Mouse (Mus musculus): ENCODE results near the gene Pin4. TPM values are rescaled to one million over a fixed set of nuclear protein-coding genes. Genes with fewer than 3 reads are reported as not detected.

Pin4 gene
- polyA plus RNA-seq, 1 experiment from 2014 or later, result 60.2 TPM

- 0 out of 2 replicates have a peak overlapping the region, but pooled peaks have one; percentile 51 for H3K27ac ChIP-seq
- H3K4me1 ChIP-seq (replicated peaks; ENCODE audit: control insufficient read depth, insufficient read depth, low read length), result no peaks in the 10 kb centered on the region
- H3K4me2 ChIP-seq (replicated peaks), result no peak overlapping the region
- DNase-seq (ENCODE audit: low spot score) (no peak), ATAC-seq (ENCODE audit: low FRiP score) (no peak)
- no peaks in the 10 kb centered on the region for H3K36me3 ChIP-seq (replicated peaks; ENCODE audit: control insufficient read depth, insufficient read depth)
- no peak overlapping the region for H3K9ac ChIP-seq
- H3K27me3 ChIP-seq (ENCODE audit: control insufficient read depth, insufficient read depth, low read length), result no peaks in the 10 kb centered on the region
- H3K9me3 ChIP-seq (ENCODE audit: control insufficient read depth, low read length), result no peaks in the 10 kb centered on the region
- H3K4me3 ChIP-seq (replicated peaks; ENCODE audit: low read length), result no peak overlapping the region
- WGBS, result 27% methylated on average over 6 of the region's 6 CpGs
Measured at GRCm38 (mm10) chrX:102166986-102167385, 47.7 kb downstream of the Pin4 start.

- no peaks in the 10 kb centered on the region for H3K27me3 ChIP-seq (ENCODE audit: control insufficient read depth, insufficient read depth, low read length)
- 67% methylated on average over 1 of the region's 1 CpGs for WGBS
- no peak overlapping the region for H3K4me2 ChIP-seq (replicated peaks)
- H3K9ac ChIP-seq, result no peak overlapping the region
- no peak overlapping the region for H3K27ac ChIP-seq
- H3K36me3 ChIP-seq (replicated peaks; ENCODE audit: control insufficient read depth, insufficient read depth), result no peaks in the 10 kb centered on the region
- no peaks in the 10 kb centered on the region for H3K4me1 ChIP-seq (replicated peaks; ENCODE audit: control insufficient read depth, insufficient read depth, low read length)
- ATAC-seq (ENCODE audit: low FRiP score) (no peak), DNase-seq (ENCODE audit: low spot score) (no peak)
- H3K4me3 ChIP-seq (replicated peaks; ENCODE audit: low read length), result no peak overlapping the region
- H3K9me3 ChIP-seq (ENCODE audit: control insufficient read depth, low read length), result no peaks in the 10 kb centered on the region
Measured at GRCm38 (mm10) chrX:102169724-102170123, 50.5 kb downstream of the Pin4 start.

- Histone ChIP-seq H3K4me2 (replicated peaks) (no peak overlapping the region), H3K27me3 (ENCODE audit: control insufficient read depth, insufficient read depth, low read length) (no peaks in the 10 kb centered on the region), H3K9ac (no peak overlapping the region), H3K36me3 (replicated peaks; ENCODE audit: control insufficient read depth, insufficient read depth) (no peaks in the 10 kb centered on the region), H3K27ac (no peak overlapping the region), H3K9me3 (ENCODE audit: control insufficient read depth, low read length) (no peaks in the 10 kb centered on the region), H3K4me1 (replicated peaks; ENCODE audit: control insufficient read depth, insufficient read depth, low read length) (no peaks in the 10 kb centered on the region), H3K4me3 (replicated peaks; ENCODE audit: low read length) (no peak overlapping the region)
- 50% methylated on average over 3 of the region's 3 CpGs for WGBS
- DNase-seq (ENCODE audit: low spot score) (no peak), ATAC-seq (ENCODE audit: low FRiP score) (no peak)
Measured at GRCm38 (mm10) chrX:102170135-102170534, 50.9 kb downstream of the Pin4 start.

- Histone ChIP-seq H3K9ac (no peak overlapping the region), H3K27me3 (ENCODE audit: control insufficient read depth, insufficient read depth, low read length) (no peaks in the 10 kb centered on the region), H3K27ac (no peak overlapping the region), H3K36me3 (replicated peaks; ENCODE audit: control insufficient read depth, insufficient read depth) (no peaks in the 10 kb centered on the region), H3K4me1 (replicated peaks; ENCODE audit: control insufficient read depth, insufficient read depth, low read length) (no peaks in the 10 kb centered on the region), H3K9me3 (ENCODE audit: control insufficient read depth, low read length) (no peaks in the 10 kb centered on the region), H3K4me2 (replicated peaks) (no peak overlapping the region), H3K4me3 (replicated peaks; ENCODE audit: low read length) (no peak overlapping the region)
- 66% methylated on average over 3 of the region's 3 CpGs for WGBS
- DNase-seq (ENCODE audit: low spot score) (no peak), ATAC-seq (ENCODE audit: low FRiP score) (no peak)
Measured at GRCm38 (mm10) chrX:102170900-102171299, 51.7 kb downstream of the Pin4 start.

GRCm38 (mm10) chrX:102175538-102176287, 56.5 kb downstream of the Pin4 start:
- Histone ChIP-seq H3K4me1 (replicated peaks; ENCODE audit: control insufficient read depth, insufficient read depth, low read length) (no peaks in the 10 kb centered on the region), H3K9ac (no peak overlapping the region), H3K4me3 (replicated peaks; ENCODE audit: low read length) (no peak overlapping the region), H3K9me3 (ENCODE audit: control insufficient read depth, low read length) (no peaks in the 10 kb centered on the region), H3K27me3 (ENCODE audit: control insufficient read depth, insufficient read depth, low read length) (no peaks in the 10 kb centered on the region), H3K4me2 (replicated peaks) (no peak overlapping the region), H3K27ac (no peak overlapping the region), H3K36me3 (replicated peaks; ENCODE audit: control insufficient read depth, insufficient read depth) (no peaks in the 10 kb centered on the region)
- no peak for ATAC-seq (ENCODE audit: low FRiP score)
- DNase-seq (ENCODE audit: low spot score), result no peak
- 88% methylated on average over 5 of the region's 5 CpGs for WGBS

Other genes starting within 250 kb of the Pin4 start
- gene Rtl5, start 48.1 kb upstream of the Pin4 start, polyA plus RNA-seq (2014; fragmentation: Nextera tagmentation; extraction: Ambion mirVana), result 3.2 and 4.5 TPM in 2 replicates
- gene Ercc6l, start 37.6 kb downstream of the Pin4 start, polyA plus RNA-seq (2014; fragmentation: Nextera tagmentation; extraction: Ambion mirVana), result 2.0 and 2.3 TPM in 2 replicates
- 408 and 462 TPM in 2 replicates for gene Rps4x, start 69.9 kb downstream of the Pin4 start, polyA plus RNA-seq (2014; fragmentation: Nextera tagmentation; extraction: Ambion mirVana)
- gene Cited1, start 132.7 kb downstream of the Pin4 start, polyA plus RNA-seq (2014; fragmentation: Nextera tagmentation; extraction: Ambion mirVana), result 13.2 and 14.3 TPM in 2 replicates

Data from hindbrain, embryonic 14.5 days (tissue).